Mouse (Mus musculus): ENCODE measurements around the gene Cfap65. TPM values are rescaled to one million over a fixed set of nuclear protein-coding genes. Genes with fewer than 3 reads are reported as not detected.

Cfap65 gene
- polyA plus RNA-seq, 1 experiment from 2014 or later: 0.13 TPM

- DNase-seq: peak; percentile 61
Measured at GRCm38 (mm10) chr1:74892351-74893133, 42.9 kb downstream of the Cfap65 start.

GRCm38 (mm10) chr1:74891513-74891912 lies 43.9 kb downstream of the Cfap65 start:
- no peak overlapping the region for H3K4me2 ChIP-seq (ENCODE audit: low read length)
- peaks cover 84% of the 10 kb centered on the region for H3K27me3 ChIP-seq (ENCODE audit: control insufficient read depth, insufficient read depth, low read length)
- no peaks in the 10 kb centered on the region for H3K36me3 ChIP-seq (ENCODE audit: control insufficient read depth, insufficient read depth, low read length)
- 0 out of 2 replicates have a peak, but pooled peaks cover 4% of the 10 kb centered on the region for H3K4me1 ChIP-seq (ENCODE audit: control insufficient read depth, insufficient read depth, low read length)
- H3K9me3 ChIP-seq (ENCODE audit: control insufficient read depth, low read length): no peaks in the 10 kb centered on the region
- ATAC-seq (ENCODE audit: low FRiP score, low TSS enrichment): no peak
- DNase-seq: peak; percentile 29
- 0% methylated on average over 5 of the region's 8 CpGs for WGBS
- H3K4me3 ChIP-seq (replicated peaks; ENCODE audit: low read depth, low read length): no peak overlapping the region
- H3K9ac ChIP-seq (replicated peaks; ENCODE audit: low read length): no peak overlapping the region
- no peak overlapping the region for H3K27ac ChIP-seq (replicated peaks; ENCODE audit: low read depth, low read length)

More at GRCm38 (mm10) chr1:74892351-74893133, 42.9 kb downstream of the Cfap65 start:
- Histone ChIP-seq H3K27me3 (ENCODE audit: control insufficient read depth, insufficient read depth, low read length) (peaks cover 77% of the 10 kb centered on the region), H3K4me3 (replicated peaks; ENCODE audit: low read depth, low read length) (peak overlapping the region; percentile 29), H3K36me3 (ENCODE audit: control insufficient read depth, insufficient read depth, low read length) (no peaks in the 10 kb centered on the region), H3K9ac (replicated peaks; ENCODE audit: low read length) (peak overlapping the region; percentile 29; the same call in 1 of the 2 replicates), H3K9me3 (ENCODE audit: control insufficient read depth, low read length) (no peaks in the 10 kb centered on the region), H3K4me1 (ENCODE audit: control insufficient read depth, insufficient read depth, low read length) (0 out of 2 replicates have a peak, but pooled peaks cover 4% of the 10 kb centered on the region), H3K27ac (replicated peaks; ENCODE audit: low read depth, low read length) (no peak overlapping the region), H3K4me2 (ENCODE audit: low read length) (peak overlapping the region; percentile 48)
- no peak for ATAC-seq (ENCODE audit: low FRiP score, low TSS enrichment)
- WGBS: under 1% methylated on average over 39 of the region's 39 CpGs

- no peak within 1 kb of the TSS for H3K27ac ChIP-seq (replicated peaks; ENCODE audit: low read depth, low read length)
- H3K36me3 ChIP-seq (ENCODE audit: control insufficient read depth, insufficient read depth, low read length): no peaks in the 10 kb centered on the region
- H3K4me2 ChIP-seq (ENCODE audit: low read length): peak within 1 kb of the TSS; percentile 43
- peaks cover 11% of the 10 kb centered on the region for H3K4me1 ChIP-seq (ENCODE audit: control insufficient read depth, insufficient read depth, low read length)
- peaks cover 91% of the 10 kb centered on the region for H3K27me3 ChIP-seq (ENCODE audit: control insufficient read depth, insufficient read depth, low read length)
- H3K4me3 ChIP-seq (replicated peaks; ENCODE audit: low read depth, low read length): peak within 1 kb of the TSS; percentile 22
- WGBS: under 1% methylated on average over 37 of the region's 43 CpGs
- H3K9ac ChIP-seq (replicated peaks; ENCODE audit: low read length): peak within 1 kb of the TSS; percentile 26; the same call in 1 of the 2 replicates
- ATAC-seq (ENCODE audit: low FRiP score, low TSS enrichment): no peak
- no peaks in the 10 kb centered on the region for H3K9me3 ChIP-seq (ENCODE audit: control insufficient read depth, low read length)
- DNase-seq: peak; percentile 33
Measured at GRCm38 (mm10) chr1:74885369-74886042, 49.9 kb downstream of the Cfap65 start, which contains the start of gene Fev. Gene Fev (minus strand): TSS chr1:74885419.

GRCm38 (mm10) chr1:74884196-74885141 lies 50.9 kb downstream of the Cfap65 start:
- Histone ChIP-seq H3K36me3 (ENCODE audit: control insufficient read depth, insufficient read depth, low read length) (no peaks in the 10 kb centered on the region), H3K9ac (replicated peaks; ENCODE audit: low read length) (0 out of 2 replicates have a peak overlapping the region, but pooled peaks have one; percentile 26), H3K27me3 (ENCODE audit: control insufficient read depth, insufficient read depth, low read length) (peaks cover 80% of the 10 kb centered on the region), H3K4me2 (ENCODE audit: low read length) (peak overlapping the region; percentile 43), H3K4me1 (ENCODE audit: control insufficient read depth, insufficient read depth, low read length) (peaks cover 11% of the 10 kb centered on the region), H3K4me3 (replicated peaks; ENCODE audit: low read depth, low read length) (peak overlapping the region; percentile 22), H3K27ac (replicated peaks; ENCODE audit: low read depth, low read length) (no peak overlapping the region), H3K9me3 (ENCODE audit: control insufficient read depth, low read length) (no peaks in the 10 kb centered on the region)
- under 1% methylated on average over 57 of the region's 57 CpGs for WGBS
- no peak for ATAC-seq (ENCODE audit: low FRiP score, low TSS enrichment)
- DNase-seq: peak; percentile 52

- no peak overlapping the region for H3K4me2 ChIP-seq (ENCODE audit: low read length)
- H3K9ac ChIP-seq (replicated peaks; ENCODE audit: low read length): no peak overlapping the region
- no peak overlapping the region for H3K4me3 ChIP-seq (replicated peaks; ENCODE audit: low read depth, low read length)
- no peaks in the 10 kb centered on the region for H3K36me3 ChIP-seq (ENCODE audit: control insufficient read depth, insufficient read depth, low read length)
- DNase-seq (no peak), ATAC-seq (ENCODE audit: low FRiP score, low TSS enrichment) (no peak)
- peaks cover 11% of the 10 kb centered on the region for H3K4me1 ChIP-seq (ENCODE audit: control insufficient read depth, insufficient read depth, low read length)
- no peak overlapping the region for H3K27ac ChIP-seq (replicated peaks; ENCODE audit: low read depth, low read length)
- WGBS: 3% methylated on average over 5 of the region's 5 CpGs
- H3K27me3 ChIP-seq (ENCODE audit: control insufficient read depth, insufficient read depth, low read length): peaks cover 74% of the 10 kb centered on the region
- H3K9me3 ChIP-seq (ENCODE audit: control insufficient read depth, low read length): no peaks in the 10 kb centered on the region
Measured at GRCm38 (mm10) chr1:74883441-74883840, 52.0 kb downstream of the Cfap65 start.

- Histone ChIP-seq H3K9me3 (ENCODE audit: control insufficient read depth, low read length) (no peaks in the 10 kb centered on the region), H3K4me3 (replicated peaks; ENCODE audit: low read depth, low read length) (no peak overlapping the region), H3K27ac (replicated peaks; ENCODE audit: low read depth, low read length) (no peak overlapping the region), H3K36me3 (ENCODE audit: control insufficient read depth, insufficient read depth, low read length) (no peaks in the 10 kb centered on the region), H3K4me2 (ENCODE audit: low read length) (0 out of 2 replicates have a peak overlapping the region, but pooled peaks have one; percentile 66), H3K4me1 (ENCODE audit: control insufficient read depth, insufficient read depth, low read length) (peaks cover 11% of the 10 kb centered on the region), H3K27me3 (ENCODE audit: control insufficient read depth, insufficient read depth, low read length) (peaks cover 68% of the 10 kb centered on the region), H3K9ac (replicated peaks; ENCODE audit: low read length) (no peak overlapping the region)
- ATAC-seq (ENCODE audit: low FRiP score, low TSS enrichment) (no peak), DNase-seq (peak; percentile 23)
- WGBS: 2% methylated on average over 8 of the region's 8 CpGs
Measured at GRCm38 (mm10) chr1:74882828-74883227, 52.6 kb downstream of the Cfap65 start.

- Histone ChIP-seq H3K9ac (replicated peaks; ENCODE audit: low read length) (peak overlapping the region; percentile 40), H3K4me1 (ENCODE audit: control insufficient read depth, insufficient read depth, low read length) (peaks cover 11% of the 10 kb centered on the region), H3K27ac (replicated peaks; ENCODE audit: low read depth, low read length) (no peak overlapping the region), H3K4me3 (replicated peaks; ENCODE audit: low read depth, low read length) (peak overlapping the region; percentile 35), H3K36me3 (ENCODE audit: control insufficient read depth, insufficient read depth, low read length) (no peaks in the 10 kb centered on the region), H3K27me3 (ENCODE audit: control insufficient read depth, insufficient read depth, low read length) (peaks cover 62% of the 10 kb centered on the region), H3K4me2 (ENCODE audit: low read length) (peak overlapping the region; percentile 66), H3K9me3 (ENCODE audit: control insufficient read depth, low read length) (no peaks in the 10 kb centered on the region)
- peak; percentile 62 for DNase-seq
- ATAC-seq (ENCODE audit: low FRiP score, low TSS enrichment): no peak
- WGBS: under 1% methylated on average over 74 of the region's 74 CpGs
Measured at GRCm38 (mm10) chr1:74882055-74882734, 53.2 kb downstream of the Cfap65 start.

Measured in midbrain, embryonic 14.5 days (tissue).